Mouse (Mus musculus) liver, embryonic 14.5 days (tissue): ENCODE measurements around the gene Adh5. TPM values are rescaled to one million over a fixed set of nuclear protein-coding genes. Genes with fewer than 3 reads are reported as not detected.

Experiments used
- ATAC-seq: fragments of 200-750 bp; cut with Nextera tagmentation; 2 replicates; pipeline ENCODE4 v1.8.0; 2017; ENCODE audit warnings: moderate number of reproducible peaks, mild to moderate bottlenecking, moderate library complexity; ENCODE audit not compliant: insufficient read depth
- DNase-seq, 3 experiments: peaks; one replicate each; pipeline ENCODE4 v3.0.0-alpha.2; 2012 to 2013; ENCODE audit warnings: low read depth in 3 of 3, low spot score in 3 of 3
- H3K27ac ChIP-seq: fragments of 300-500 bp; sonication (generic); 2 replicates; pipeline ENCODE4 v1.5.1; 2014; ENCODE audit warnings: moderate library complexity, mild to moderate bottlenecking, control low read depth, inconsistent platforms
- H3K27me3 ChIP-seq: fragments of 300-500 bp; sonication (generic); 2 replicates; pipeline ENCODE4 v1.6.1; 2014; ENCODE audit warnings: mild to moderate bottlenecking, low read length, moderate library complexity; ENCODE audit not compliant: control insufficient read depth, insufficient read depth
- H3K36me3 ChIP-seq: fragments of 300-500 bp; sonication (generic); replicated peaks from 2 replicates; pipeline ENCODE4 v1.6.1; 2014; ENCODE audit warnings: low read depth; ENCODE audit not compliant: control insufficient read depth, insufficient read depth
- H3K4me1 ChIP-seq, 2 experiments: fragments of 200-500 bp in 1 of 2; fragments of 300-500 bp in 1 of 2; sonication (generic) in 1 of 2; replicated peaks; 2 replicates each; pipeline ENCODE4 v1.6.1; 2012 to 2014; ENCODE audit warnings: antibody characterized with exemption in 1 of 2, inconsistent platforms in 1 of 2, low read length in 1 of 2; ENCODE audit not compliant: control insufficient read depth in 2 of 2, insufficient read depth in 2 of 2
- H3K4me2 ChIP-seq: fragments of 300-500 bp; sonication (generic); 2 replicates; pipeline ENCODE4 v1.6.1; 2014; ENCODE audit warnings: low read depth, mild to moderate bottlenecking, control low read depth, moderate library complexity
- H3K4me3 ChIP-seq, 2 experiments: fragments of 200-500 bp in 1 of 2; fragments of 300-500 bp in 1 of 2; sonication (generic) in 1 of 2; 2 replicates each; pipeline ENCODE4 v1.5.1; 2012 to 2014; ENCODE audit warnings: low read depth in 2 of 2, low read length in 2 of 2, mild to moderate bottlenecking in 2 of 2, control low read depth in 1 of 2, inconsistent platforms in 1 of 2, moderate library complexity in 1 of 2; ENCODE audit not compliant: insufficient read depth in 1 of 2
- H3K9ac ChIP-seq: fragments of 300-500 bp; sonication (generic); replicated peaks from 2 replicates; pipeline ENCODE4 v1.6.1; 2014; ENCODE audit warnings: mild to moderate bottlenecking, control low read depth, moderate library complexity
- H3K9me3 ChIP-seq: fragments of 300-500 bp; sonication (generic); 2 replicates; pipeline ENCODE4 v1.6.1; 2016; ENCODE audit warnings: low read length, mixed read lengths; ENCODE audit not compliant: control insufficient read depth
- CTCF ChIP-seq: IDR thresholded peaks from 2 replicates; pipeline ENCODE4 v1.5.1; 2016; ENCODE audit warnings: antibody characterized with exemption, low read depth, control low read depth
- EP300 ChIP-seq: IDR thresholded peaks from 2 replicates; pipeline ENCODE4 v1.6.1; 2016; ENCODE audit warnings: antibody characterized with exemption, low read depth
- WGBS: fragments of 180-500 bp; shearing (Covaris S2); extraction: QIAGEN DNeasy Blood & Tissue Kit; methylation state at CpG from one replicate; pipeline ENCODE4 v1.1.7; 2014; ENCODE audit not compliant: insufficient replicate concordance; 5-methylcytosine and 5-hydroxymethylcytosine counted together
- polyA plus RNA-seq, 2 experiments: library from polyadenylated mRNA; depleted of rRNA in 1 of 2; stranded (reverse) in 1 of 2; unstranded in 1 of 2; fragments of >200 nt; fragmentation: Nextera tagmentation in 1 of 2; extraction: Ambion mirVana in 1 of 2; gene quantifications; 2 replicates each; pipeline versions ENCODE4 v1.2.1 to v1.2.3; 2012 to 2014

Gene Adh5
- polyA plus RNA-seq, 2 experiments = 38.9 to 92.6 TPM

- ATAC-seq (no peak), DNase-seq (no peak)
- Histone ChIP-seq H3K4me1 (peaks cover 5 to 7% of the 10 kb centered on the region in 2 experiments), H3K9ac (no peak overlapping the region), H3K4me3 (no peak overlapping the region), H3K9me3 (no peaks in the 10 kb centered on the region), H3K4me2 (no peak overlapping the region), H3K27ac (no peak overlapping the region), H3K36me3 (no peaks in the 10 kb centered on the region), H3K27me3 (no peaks in the 10 kb centered on the region)
- TF ChIP-seq EP300 (no peak), CTCF (no peak)
- 70% methylated on average over 15 of the region's 15 CpGs for WGBS
Measured at GRCm38 (mm10) chr3:138499854-138500740, 57.2 kb downstream of the Adh5 start.

- H3K4me3 ChIP-seq = no peak overlapping the region
- DNase-seq (no peak), ATAC-seq (no peak)
- H3K9me3 ChIP-seq = no peaks in the 10 kb centered on the region
- H3K4me2 ChIP-seq = no peak overlapping the region
- no peaks in the 10 kb centered on the region for H3K27me3 ChIP-seq
- TF ChIP-seq EP300 = no peak
- TF ChIP-seq CTCF = no peak
- no peaks in the 10 kb centered on the region for H3K4me1 ChIP-seq
- H3K36me3 ChIP-seq = no peaks in the 10 kb centered on the region
- 71% methylated on average over 11 of the region's 11 CpGs for WGBS
- H3K27ac ChIP-seq = no peak overlapping the region
- no peak overlapping the region for H3K9ac ChIP-seq
Measured at GRCm38 (mm10) chr3:138503754-138504153, 60.9 kb downstream of the Adh5 start.

Other genes with a start within 250 kb of the Adh5 start
- not detected in 2 replicates for gene 4930579F01Rik, start 249.3 kb upstream of the Adh5 start, polyA plus RNA-seq (2012; rRNA removed)
- not detected in 2 replicates for gene 4930579F01Rik, start 249.3 kb upstream of the Adh5 start, polyA plus RNA-seq (2014; fragmentation: Nextera tagmentation; extraction: Ambion mirVana)
- gene Adh7, start 225.3 kb upstream of the Adh5 start, polyA plus RNA-seq (2012; rRNA removed) = 0.04 and 0.07 TPM in 2 replicates
- 0.39 and 0.42 TPM in 2 replicates for gene Adh7, start 225.3 kb upstream of the Adh5 start, polyA plus RNA-seq (2014; fragmentation: Nextera tagmentation; extraction: Ambion mirVana)
- 3.8 and 4.0 TPM in 2 replicates for gene Adh1, start 182.1 kb upstream of the Adh5 start, polyA plus RNA-seq (2012; rRNA removed)
- 8.4 and 10.6 TPM in 2 replicates for gene Adh1, start 182.1 kb upstream of the Adh5 start, polyA plus RNA-seq (2014; fragmentation: Nextera tagmentation; extraction: Ambion mirVana)
- not detected in 2 replicates for gene Adh6a, start 129.8 kb upstream of the Adh5 start, polyA plus RNA-seq (2012; rRNA removed)
- not detected in 2 replicates for gene Adh6a, start 129.8 kb upstream of the Adh5 start, polyA plus RNA-seq (2014; fragmentation: Nextera tagmentation; extraction: Ambion mirVana)
- 0.12 and 0.13 TPM in 2 replicates for gene Adh6b, start 101.3 kb upstream of the Adh5 start, polyA plus RNA-seq (2012; rRNA removed)
- gene Adh6b, start 101.3 kb upstream of the Adh5 start, polyA plus RNA-seq (2014; fragmentation: Nextera tagmentation; extraction: Ambion mirVana) = 0.53 and 0.76 TPM in 2 replicates
- gene Adh4, start 27.6 kb upstream of the Adh5 start, polyA plus RNA-seq (2012; rRNA removed) = 0.04 TPM in 1 of 2 replicates, not detected in the other
- 0.13 TPM in 1 of 2 replicates, not detected in the other for gene Adh4, start 27.6 kb upstream of the Adh5 start, polyA plus RNA-seq (2014; fragmentation: Nextera tagmentation; extraction: Ambion mirVana)
- 15.8 and 22.2 TPM in 2 replicates for gene Metap1, start 46.4 kb downstream of the Adh5 start, polyA plus RNA-seq (2012; rRNA removed)
- gene Metap1, start 46.4 kb downstream of the Adh5 start, polyA plus RNA-seq (2014; fragmentation: Nextera tagmentation; extraction: Ambion mirVana) = 21.9 and 25.4 TPM in 2 replicates
- 22.6 and 74.4 TPM in 2 replicates for gene Eif4e, start 83.1 kb downstream of the Adh5 start, polyA plus RNA-seq (2012; rRNA removed)
- gene Eif4e, start 83.1 kb downstream of the Adh5 start, polyA plus RNA-seq (2014; fragmentation: Nextera tagmentation; extraction: Ambion mirVana) = 180 and 187 TPM in 2 replicates